Mouse (Mus musculus): ENCODE data around the gene Lrrc72. TPM values are rescaled to one million over a fixed set of nuclear protein-coding genes. Genes with fewer than 3 reads are reported as not detected.
"Not testable (repeated sequence)": the region's sequence is repeated elsewhere in the genome, so short reads cannot be mapped to it uniquely, and the experiment has no call there.

Gene Lrrc72
- polyA plus RNA-seq, 1 experiment, result not detected

DNA sequence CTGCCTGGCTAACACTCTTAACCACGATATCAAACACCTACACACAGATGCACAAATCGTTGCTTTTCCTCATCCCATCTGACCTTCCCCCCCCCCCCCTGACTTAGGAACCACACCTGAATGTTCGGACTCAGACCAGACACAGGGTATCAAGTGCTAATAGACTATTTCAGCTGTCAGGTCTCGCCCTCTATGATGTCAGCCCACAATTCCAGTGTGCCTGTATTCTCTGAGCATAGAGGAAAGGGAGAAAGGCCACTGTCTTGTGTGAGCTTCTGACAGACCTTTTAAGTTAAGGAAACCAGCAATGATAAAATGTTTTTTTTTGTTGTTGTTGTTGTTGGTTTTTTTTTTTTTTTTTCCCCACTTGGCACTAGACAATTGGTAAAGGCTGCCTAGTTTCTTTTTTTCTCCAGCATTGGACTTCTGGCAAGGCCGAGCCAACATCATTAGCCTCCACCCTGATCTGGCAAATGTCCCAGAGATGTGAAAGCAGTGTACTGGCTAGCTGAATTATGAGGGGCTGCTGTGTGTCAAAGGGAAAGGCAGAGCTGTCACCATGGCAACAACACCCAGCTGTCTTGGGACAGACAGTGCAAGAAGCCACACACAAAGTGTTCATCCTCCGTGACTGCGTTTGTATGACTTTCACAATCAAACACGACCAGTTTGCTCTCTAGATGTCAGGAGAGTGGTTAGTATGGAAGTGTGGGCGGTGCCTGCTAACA, 46.0 kb downstream of the Lrrc72 start:
- H3K36me3 ChIP-seq (ENCODE audit: control insufficient read depth), result no peaks in the 10 kb centered on the region
- TF ChIP-seq GATA1 (IDR thresholded peaks at IDR 0.05; ENCODE audit: low read length) (no peak), TAL1 (IDR thresholded peaks at IDR 0.05; ENCODE audit: low read length) (no peak)
- no peaks in the 10 kb centered on the region for H3K27me3 ChIP-seq (ENCODE audit: control insufficient read depth)
- no peak overlapping the region for H3K4me3 ChIP-seq (replicated peaks)
- no peaks in the 10 kb centered on the region for H3K9me3 ChIP-seq (ENCODE audit: control insufficient read depth, low read length)
- no peaks in the 10 kb centered on the region for H3K4me1 ChIP-seq (ENCODE audit: control insufficient read depth)

DNA sequence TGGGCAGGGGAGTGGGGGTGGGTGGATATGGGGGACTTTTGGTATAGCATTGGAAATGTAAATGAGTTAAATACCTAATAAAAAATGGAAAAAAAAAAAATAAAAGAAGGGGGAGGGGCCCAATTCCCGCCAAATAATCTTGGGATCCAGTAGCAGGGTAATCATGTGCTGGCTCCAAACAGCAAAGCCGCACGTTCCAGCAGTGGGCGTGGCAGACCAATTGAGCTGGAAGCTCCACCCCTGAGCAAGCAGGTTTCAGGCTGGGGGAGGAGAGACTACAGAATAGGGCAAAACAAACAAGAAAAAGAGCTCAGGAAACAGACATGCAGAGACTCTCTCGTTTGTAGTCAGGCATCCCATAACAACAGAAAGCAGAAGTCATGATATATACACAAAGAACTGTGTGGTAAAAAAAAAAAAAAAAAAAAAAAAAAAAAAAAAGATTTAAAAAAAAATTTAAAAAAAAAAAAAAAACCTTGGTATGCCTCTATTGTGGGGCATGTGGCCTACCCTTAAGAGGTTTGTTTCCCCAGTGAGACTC, 47.5 kb downstream of the Lrrc72 start:
- H3K4me3 ChIP-seq (replicated peaks); H3K4me1 ChIP-seq (ENCODE audit: control insufficient read depth); H3K9me3 ChIP-seq (ENCODE audit: control insufficient read depth, low read length); H3K36me3 ChIP-seq (ENCODE audit: control insufficient read depth); H3K27me3 ChIP-seq (ENCODE audit: control insufficient read depth): not testable (repeated sequence)

DNA sequence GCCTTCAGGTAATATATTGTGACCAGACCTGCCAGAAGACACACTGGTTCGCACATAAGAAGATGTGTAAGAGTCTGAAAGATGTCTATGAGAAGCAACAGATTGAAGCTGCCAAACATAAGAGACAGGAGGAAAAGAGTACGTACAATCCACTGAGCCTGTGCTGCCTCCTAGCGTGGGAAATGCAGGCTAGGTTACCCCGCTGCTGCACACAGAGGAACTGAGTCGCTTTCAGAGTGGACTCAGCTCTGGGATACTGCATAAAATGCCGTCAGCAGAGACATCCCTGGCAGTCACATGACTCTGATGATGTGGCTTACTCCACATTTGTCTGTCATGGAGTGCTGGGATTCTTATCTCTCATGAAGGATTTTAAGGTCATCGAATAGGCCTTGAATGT, 58.2 kb downstream of the Lrrc72 start:
- H3K36me3 ChIP-seq (ENCODE audit: control insufficient read depth), result peaks cover 25% of the 10 kb centered on the region
- TF ChIP-seq GATA1 (IDR thresholded peaks at IDR 0.05; ENCODE audit: low read length), result no peak
- TF ChIP-seq TAL1 (IDR thresholded peaks at IDR 0.05; ENCODE audit: low read length), result no peak

DNA sequence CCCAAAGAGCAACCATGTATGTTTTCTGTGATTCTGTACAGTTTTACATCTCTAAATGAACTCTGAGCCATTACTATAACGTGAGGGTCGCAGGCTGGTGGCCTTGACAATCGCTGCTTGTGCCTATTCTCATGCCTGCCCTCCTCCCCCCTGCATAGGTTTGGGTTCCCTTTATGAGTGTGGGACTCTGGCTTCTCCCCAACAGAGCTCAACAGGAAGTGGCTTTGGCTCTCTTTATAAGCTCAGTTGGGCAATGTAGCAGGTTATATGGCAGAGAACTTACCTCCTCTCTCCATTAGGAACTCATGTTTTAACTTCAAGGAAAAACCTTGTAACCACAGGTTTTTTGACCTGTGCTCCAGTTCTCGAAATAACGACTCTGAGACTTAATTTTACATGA, 62.9 kb downstream of the Lrrc72 start:
- H3K36me3 ChIP-seq (ENCODE audit: control insufficient read depth), result peaks cover 34% of the 10 kb centered on the region
- no peaks in the 10 kb centered on the region for H3K27me3 ChIP-seq (ENCODE audit: control insufficient read depth)
- no peak overlapping the region for H3K4me3 ChIP-seq (replicated peaks)
- no peaks in the 10 kb centered on the region for H3K4me1 ChIP-seq (ENCODE audit: control insufficient read depth)
- no peak for TF ChIP-seq GATA1 (IDR thresholded peaks at IDR 0.05; ENCODE audit: low read length)
- TF ChIP-seq TAL1 (IDR thresholded peaks at IDR 0.05; ENCODE audit: low read length), result no peak
- H3K9me3 ChIP-seq (ENCODE audit: control insufficient read depth, low read length), result no peaks in the 10 kb centered on the region

More for the DNA sequence above, 58.2 kb downstream of the Lrrc72 start:
- H3K4me1 ChIP-seq (ENCODE audit: control insufficient read depth), result no peaks in the 10 kb centered on the region
- no peaks in the 10 kb centered on the region; the same call in 1 of the 2 replicates for H3K9me3 ChIP-seq (ENCODE audit: control insufficient read depth, low read length)
- H3K4me3 ChIP-seq (replicated peaks), result no peak overlapping the region
- H3K27me3 ChIP-seq (ENCODE audit: control insufficient read depth), result no peaks in the 10 kb centered on the region

DNA sequence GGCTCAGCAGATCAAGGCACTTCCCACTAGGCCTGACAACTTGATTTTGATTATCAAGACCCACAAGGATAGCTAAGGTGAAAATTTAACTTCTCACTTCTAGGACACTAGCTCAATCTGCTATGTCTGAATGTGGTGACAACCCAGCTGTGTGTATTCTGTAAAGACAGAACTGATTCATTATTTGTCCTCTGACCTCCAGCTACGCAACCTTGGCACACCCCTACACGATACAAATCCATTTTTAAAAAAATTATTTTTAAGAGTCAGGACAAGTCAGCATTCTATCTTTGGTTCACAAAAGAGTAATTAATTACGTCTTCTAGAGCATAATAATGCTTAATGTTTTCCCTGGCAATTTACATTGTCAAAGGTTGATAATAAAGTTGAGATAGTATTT, 63.6 kb downstream of the Lrrc72 start:
- H3K27me3 ChIP-seq (ENCODE audit: control insufficient read depth), result no peaks in the 10 kb centered on the region
- H3K4me1 ChIP-seq (ENCODE audit: control insufficient read depth), result no peaks in the 10 kb centered on the region
- no peaks in the 10 kb centered on the region for H3K9me3 ChIP-seq (ENCODE audit: control insufficient read depth, low read length)
- TF ChIP-seq GATA1 (IDR thresholded peaks at IDR 0.05; ENCODE audit: low read length) (no peak), TAL1 (IDR thresholded peaks at IDR 0.05; ENCODE audit: low read length) (no peak)
- H3K36me3 ChIP-seq (ENCODE audit: control insufficient read depth), result peaks cover 31% of the 10 kb centered on the region
- H3K4me3 ChIP-seq (replicated peaks), result no peak overlapping the region

DNA sequence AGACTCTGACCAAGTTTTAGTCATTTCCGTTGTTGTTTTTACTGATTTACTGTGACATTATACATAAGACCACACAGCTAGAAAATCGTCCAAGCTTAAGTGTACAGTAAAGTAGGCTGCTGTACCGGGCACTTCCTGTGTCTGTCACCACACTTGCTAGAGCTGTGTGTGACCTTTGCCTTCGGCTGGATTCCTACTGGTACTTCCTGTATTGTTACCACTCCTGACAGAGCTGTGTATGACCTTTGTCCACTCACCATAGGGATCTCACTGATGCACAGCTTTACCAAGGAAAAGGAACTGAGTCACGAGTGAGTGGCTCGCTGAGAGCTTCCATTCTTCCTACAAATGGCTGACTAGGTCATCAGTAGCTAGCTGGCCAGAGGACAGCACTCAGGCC, 66.1 kb downstream of the Lrrc72 start:
- no peaks in the 10 kb centered on the region for H3K4me1 ChIP-seq (ENCODE audit: control insufficient read depth)
- H3K4me3 ChIP-seq (replicated peaks), result no peak overlapping the region
- TF ChIP-seq GATA1 (IDR thresholded peaks at IDR 0.05; ENCODE audit: low read length), result no peak
- TF ChIP-seq TAL1 (IDR thresholded peaks at IDR 0.05; ENCODE audit: low read length), result no peak
- H3K36me3 ChIP-seq (ENCODE audit: control insufficient read depth), result peaks cover 43% of the 10 kb centered on the region
- no peaks in the 10 kb centered on the region for H3K9me3 ChIP-seq (ENCODE audit: control insufficient read depth, low read length)
- H3K27me3 ChIP-seq (ENCODE audit: control insufficient read depth), result no peaks in the 10 kb centered on the region

DNA sequence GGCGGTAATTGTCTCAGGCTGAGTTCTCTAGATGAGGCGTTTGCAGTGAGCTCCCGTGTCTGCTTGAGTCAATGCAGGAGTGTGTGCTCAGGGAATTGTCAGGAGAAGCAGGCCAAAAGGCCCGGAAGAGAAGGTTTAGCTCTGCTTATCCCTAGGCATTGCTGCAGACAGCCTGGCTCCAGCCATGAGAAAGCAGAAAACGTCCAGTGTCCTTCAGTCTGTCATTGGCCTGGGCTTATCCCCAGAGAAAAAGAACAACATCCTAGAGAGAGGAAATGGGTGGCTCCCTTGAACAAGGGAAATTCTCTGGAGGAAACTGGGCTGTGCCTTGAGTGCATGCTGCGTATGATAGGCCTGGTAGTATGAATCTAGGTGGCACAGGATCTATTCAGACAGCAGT, 70.6 kb downstream of the Lrrc72 start:
- Histone ChIP-seq H3K4me1 (ENCODE audit: control insufficient read depth) (no peaks in the 10 kb centered on the region), H3K27me3 (ENCODE audit: control insufficient read depth) (no peaks in the 10 kb centered on the region), H3K4me3 (replicated peaks) (no peak overlapping the region), H3K9me3 (ENCODE audit: control insufficient read depth, low read length) (no peaks in the 10 kb centered on the region), H3K36me3 (ENCODE audit: control insufficient read depth) (peaks cover 33% of the 10 kb centered on the region)
- TF ChIP-seq TAL1 (IDR thresholded peaks at IDR 0.05; ENCODE audit: low read length) (no peak), GATA1 (IDR thresholded peaks at IDR 0.05; ENCODE audit: low read length) (no peak)

DNA sequence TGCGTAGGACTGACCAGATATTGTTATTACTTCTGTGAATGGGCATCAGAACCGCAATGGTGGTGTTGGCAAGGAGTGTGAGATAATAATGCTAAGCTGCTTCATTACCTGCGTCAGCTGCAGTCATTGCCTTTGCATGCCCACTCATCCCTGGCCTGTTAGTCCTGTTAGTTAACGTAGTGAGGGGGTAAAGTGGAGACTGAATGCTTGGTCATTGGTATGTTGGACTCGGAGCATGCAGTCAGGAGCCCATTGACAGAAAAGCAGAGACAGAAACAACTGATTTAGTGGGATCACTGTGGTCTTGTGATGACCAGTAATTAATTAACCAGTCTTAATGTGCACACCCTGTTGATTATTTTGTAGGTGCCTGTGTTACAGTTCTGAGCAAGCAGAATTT, 76.0 kb downstream of the Lrrc72 start:
- Histone ChIP-seq H3K27me3 (ENCODE audit: control insufficient read depth) (no peaks in the 10 kb centered on the region), H3K36me3 (ENCODE audit: control insufficient read depth) (peaks cover 26% of the 10 kb centered on the region), H3K9me3 (ENCODE audit: control insufficient read depth, low read length) (no peaks in the 10 kb centered on the region), H3K4me1 (ENCODE audit: control insufficient read depth) (no peaks in the 10 kb centered on the region), H3K4me3 (replicated peaks) (no peak overlapping the region)
- TF ChIP-seq TAL1 (IDR thresholded peaks at IDR 0.05; ENCODE audit: low read length) (no peak), GATA1 (IDR thresholded peaks at IDR 0.05; ENCODE audit: low read length) (no peak)

DNA sequence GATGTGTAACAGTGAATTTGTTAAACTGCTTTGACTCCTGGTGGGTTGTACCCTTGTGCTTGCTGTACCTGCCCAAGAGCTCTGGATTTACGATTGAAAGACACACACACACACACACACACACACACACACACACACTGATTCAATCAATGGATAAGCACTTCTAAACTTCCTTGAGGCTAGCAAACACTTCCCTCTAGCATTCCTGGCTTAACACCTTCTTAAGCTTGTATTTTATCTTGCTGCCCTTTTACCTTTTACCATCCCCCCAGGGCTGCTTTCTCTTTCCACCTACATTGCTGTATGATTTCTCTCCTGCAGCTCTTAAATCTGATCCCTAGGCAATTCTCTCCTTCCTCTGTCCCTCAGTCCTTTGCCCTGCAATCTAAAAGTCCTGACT, 87.9 kb downstream of the Lrrc72 start:
- no peak overlapping the region for H3K4me3 ChIP-seq (replicated peaks)
- H3K36me3 ChIP-seq (ENCODE audit: control insufficient read depth), result peaks cover under 1% of the 10 kb centered on the region; the same call in 1 of the 2 replicates
- TF ChIP-seq GATA1 (IDR thresholded peaks at IDR 0.05; ENCODE audit: low read length) (no peak), TAL1 (IDR thresholded peaks at IDR 0.05; ENCODE audit: low read length) (no peak)
- H3K4me1 ChIP-seq (ENCODE audit: control insufficient read depth), result peaks cover 12% of the 10 kb centered on the region
- H3K27me3 ChIP-seq (ENCODE audit: control insufficient read depth), result no peaks in the 10 kb centered on the region
- H3K9me3 ChIP-seq (ENCODE audit: control insufficient read depth, low read length), result no peaks in the 10 kb centered on the region
